Mouse (Mus musculus) small intestine, adult 2 months (tissue): ENCODE data around the gene Mpst. TPM values are rescaled to one million over a fixed set of nuclear protein-coding genes. Genes with fewer than 3 reads are reported as not detected.

Source experiments
- H3K27ac ChIP-seq: fragments of 200-500 bp; 2 replicates; pipeline ENCODE4 v1.5.1; 2012; ENCODE audit warnings: low read depth, low read length, control low read depth, inconsistent platforms; ENCODE audit not compliant: insufficient read depth
- H3K27me3 ChIP-seq: fragments of 200-500 bp; 2 replicates; pipeline ENCODE4 v1.6.1; 2012; ENCODE audit warnings: mild to moderate bottlenecking, moderate library complexity, low read length, inconsistent platforms; ENCODE audit not compliant: control insufficient read depth, insufficient read depth
- H3K36me3 ChIP-seq: fragments of 200-500 bp; 2 replicates; pipeline ENCODE4 v1.6.1; 2012; ENCODE audit warnings: mild to moderate bottlenecking, low read length, control low read depth, inconsistent platforms; ENCODE audit not compliant: control insufficient read depth, insufficient read depth
- H3K4me1 ChIP-seq: fragments of 200-500 bp; 2 replicates; pipeline ENCODE4 v1.6.1; 2012; ENCODE audit warnings: low read length, inconsistent platforms, mixed read lengths; ENCODE audit not compliant: control insufficient read depth, insufficient read depth, insufficient read length
- H3K4me3 ChIP-seq: fragments of 200-500 bp; 2 replicates; pipeline ENCODE4 v1.5.1; 2012; ENCODE audit warnings: low read depth, mild to moderate bottlenecking, control low read depth, inconsistent platforms, low read length, moderate library complexity
- CTCF ChIP-seq: fragments of 200-500 bp; IDR thresholded peaks from 2 replicates; pipeline ENCODE4 v1.5.1; 2012; ENCODE audit warnings: low read depth, mild to moderate bottlenecking, control low read depth, inconsistent platforms, low read length, moderate library complexity, mixed read lengths; ENCODE audit not compliant: insufficient replicate concordance, insufficient read length; ENCODE audit errors: extremely low read depth
- POLR2A ChIP-seq: fragments of 200-500 bp; IDR thresholded peaks from 2 replicates; pipeline ENCODE4 v1.6.1; 2012; ENCODE audit warnings: low read depth, mild to moderate bottlenecking, control low read depth, inconsistent platforms, low read length, moderate library complexity
- WGBS: fragments of 180-500 bp; shearing (Covaris S2); methylation state at CpG from one replicate; pipeline ENCODE4 v1.1.7; 2018; 5-methylcytosine and 5-hydroxymethylcytosine counted together
- polyA plus RNA-seq: library from polyadenylated mRNA; depleted of rRNA; stranded (reverse); fragments of >200 nt; gene quantifications from 2 replicates; pipeline ENCODE4 v1.2.3, GENCODE M21; 2012

Mpst gene
- polyA plus RNA-seq, 1 experiment, result 177 TPM

DNA sequence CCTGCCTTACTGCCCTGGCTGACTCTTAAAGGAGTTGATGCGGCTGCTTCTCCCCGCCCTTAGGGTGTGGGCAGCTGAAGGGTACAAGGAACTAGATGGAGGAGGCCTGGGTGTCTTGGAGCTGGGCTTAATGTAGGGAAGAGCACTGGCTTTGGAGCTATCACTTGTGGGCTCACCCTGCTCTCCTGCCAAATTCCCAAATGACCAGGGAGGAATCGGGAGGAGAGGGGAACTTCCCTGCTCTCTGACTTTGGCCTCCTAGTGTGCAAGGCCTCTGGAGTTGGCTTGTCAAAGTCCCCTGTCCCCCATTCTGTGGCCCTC is 22.9 kb downstream of the Mpst start:
- H3K27me3 ChIP-seq, result peaks cover 12% of the 10 kb centered on the region
- H3K4me1 ChIP-seq, result peaks cover 4% of the 10 kb centered on the region
- peak overlapping the region; percentile 16 for H3K27ac ChIP-seq
- H3K36me3 ChIP-seq, result no peaks in the 10 kb centered on the region
- peak overlapping the region; percentile 66 for H3K4me3 ChIP-seq
- TF ChIP-seq CTCF, result no peak
- no peak for TF ChIP-seq POLR2A
- WGBS, result 26% methylated on average over 3 of the region's 3 CpGs

- H3K27ac ChIP-seq, result no peak overlapping the region
Observed at GRCm38 (mm10) chr15:78429871-78430622, 23.8 kb downstream of the Mpst start.

GRCm38 (mm10) chr15:78430874-78431273 is 24.7 kb downstream of the Mpst start:
- H3K4me3 ChIP-seq, result no peak overlapping the region
- 89% methylated on average over 10 of the region's 10 CpGs for WGBS
- H3K4me1 ChIP-seq, result peaks cover 4% of the 10 kb centered on the region
- TF ChIP-seq POLR2A (no peak), CTCF (no peak)
- peaks cover 16% of the 10 kb centered on the region for H3K27me3 ChIP-seq
- no peak overlapping the region for H3K27ac ChIP-seq
- no peaks in the 10 kb centered on the region for H3K36me3 ChIP-seq

More at GRCm38 (mm10) chr15:78429871-78430622, 23.8 kb downstream of the Mpst start:
- WGBS, result 82% methylated on average over 13 of the region's 13 CpGs
- TF ChIP-seq CTCF (no peak), POLR2A (no peak)
- Histone ChIP-seq H3K27me3 (peaks cover 15% of the 10 kb centered on the region), H3K4me1 (peaks cover 4% of the 10 kb centered on the region), H3K36me3 (no peaks in the 10 kb centered on the region), H3K4me3 (no peak overlapping the region)

DNA sequence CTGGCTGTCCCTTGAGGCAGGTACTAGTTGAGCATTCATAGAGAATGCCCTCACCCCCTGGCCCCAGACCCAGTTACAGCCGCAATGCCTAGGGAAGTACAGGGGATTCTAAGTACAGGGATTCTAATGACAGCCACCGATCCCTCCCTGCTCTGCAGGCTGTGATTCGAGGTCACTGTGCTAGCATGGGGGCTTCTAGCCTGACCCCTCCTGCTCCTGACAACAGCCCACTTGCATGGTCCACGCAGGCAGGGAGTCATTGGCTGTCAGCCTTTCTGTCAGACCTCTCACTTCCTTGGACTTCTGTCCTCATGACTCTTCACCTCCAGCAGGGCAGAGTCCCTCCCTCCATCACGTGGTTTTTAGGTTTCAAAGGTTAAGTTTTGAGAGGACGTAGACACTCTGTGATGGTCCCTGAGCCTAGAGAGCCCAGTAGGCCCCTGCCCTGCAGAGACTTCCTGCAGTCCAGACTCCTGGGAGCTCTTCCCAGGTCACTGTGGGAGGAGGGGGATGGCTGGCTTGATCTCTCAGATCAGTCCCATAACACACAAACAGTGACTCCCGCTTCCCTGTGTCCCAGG is 25.4 kb downstream of the Mpst start:
- H3K27ac ChIP-seq, result no peak overlapping the region
- no peak for TF ChIP-seq POLR2A
- no peak for TF ChIP-seq CTCF

DNA sequence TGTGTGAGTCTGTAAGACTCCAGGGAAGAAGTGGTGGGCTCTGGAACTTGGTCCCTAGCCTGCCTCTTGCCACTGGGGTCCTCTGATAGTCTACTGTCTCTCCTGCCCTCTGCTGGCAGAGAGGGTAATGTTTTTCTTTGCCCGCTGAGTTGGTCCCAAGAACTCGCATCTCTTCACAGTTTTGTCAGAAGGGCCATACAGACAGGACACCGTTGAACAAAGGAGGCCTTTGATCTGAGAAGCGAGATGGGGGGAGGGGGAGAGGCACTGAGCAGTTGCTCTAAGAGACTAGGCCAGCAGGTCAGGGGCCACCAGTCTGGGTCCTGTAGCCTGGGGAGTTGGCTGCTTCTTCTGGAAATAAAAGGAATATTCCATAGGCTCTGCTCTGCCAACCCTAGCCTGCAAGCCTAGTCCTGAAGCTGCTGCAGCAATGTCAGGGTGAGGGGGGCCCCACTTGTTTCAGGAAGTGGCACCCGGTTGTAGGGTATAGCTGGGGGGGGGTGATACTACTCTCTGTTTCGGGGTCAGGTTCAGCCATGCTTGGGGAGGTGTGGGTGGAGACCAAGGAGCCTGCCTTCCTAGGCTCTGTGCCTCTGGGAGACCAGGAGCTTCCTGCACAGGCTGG is 28.8 kb downstream of the Mpst start:
- H3K4me3 ChIP-seq, result no peak overlapping the region
- TF ChIP-seq POLR2A (no peak), CTCF (peak; percentile 54; the same call in 1 of the 2 replicates)
- peaks cover 4% of the 10 kb centered on the region; the same call in 1 of the 2 replicates for H3K27me3 ChIP-seq
- 44% methylated on average over 6 of the region's 6 CpGs for WGBS
- H3K27ac ChIP-seq, result no peak overlapping the region
- H3K4me1 ChIP-seq, result peaks cover 17% of the 10 kb centered on the region
- H3K36me3 ChIP-seq, result no peaks in the 10 kb centered on the region

More for the DNA sequence above, 25.4 kb downstream of the Mpst start:
- Histone ChIP-seq H3K36me3 (no peaks in the 10 kb centered on the region), H3K4me1 (peaks cover 4% of the 10 kb centered on the region), H3K27me3 (peaks cover 16% of the 10 kb centered on the region), H3K4me3 (no peak overlapping the region)
- WGBS, result 49% methylated on average over 7 of the region's 7 CpGs

DNA sequence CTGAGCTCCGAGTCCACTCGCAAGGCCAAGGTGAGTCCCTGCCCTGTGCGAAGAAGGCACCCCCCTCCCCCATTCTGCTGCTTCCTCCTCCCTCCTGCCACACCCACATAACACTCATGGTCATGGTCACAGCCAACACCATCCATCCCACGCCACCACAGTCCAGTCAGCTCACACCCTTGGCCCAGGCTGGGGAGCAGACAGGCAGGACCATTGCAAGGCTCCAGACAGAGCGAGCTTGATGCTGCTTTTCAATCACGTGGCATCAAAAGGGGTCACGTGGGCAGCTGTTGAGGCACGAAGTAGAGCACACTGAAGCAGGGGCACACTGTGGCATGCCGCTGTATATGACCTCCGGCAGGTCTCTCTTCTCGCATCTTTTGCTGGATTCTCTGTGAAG is 29.5 kb downstream of the Mpst start:
- WGBS, result 91% methylated on average over 11 of the region's 11 CpGs

DNA sequence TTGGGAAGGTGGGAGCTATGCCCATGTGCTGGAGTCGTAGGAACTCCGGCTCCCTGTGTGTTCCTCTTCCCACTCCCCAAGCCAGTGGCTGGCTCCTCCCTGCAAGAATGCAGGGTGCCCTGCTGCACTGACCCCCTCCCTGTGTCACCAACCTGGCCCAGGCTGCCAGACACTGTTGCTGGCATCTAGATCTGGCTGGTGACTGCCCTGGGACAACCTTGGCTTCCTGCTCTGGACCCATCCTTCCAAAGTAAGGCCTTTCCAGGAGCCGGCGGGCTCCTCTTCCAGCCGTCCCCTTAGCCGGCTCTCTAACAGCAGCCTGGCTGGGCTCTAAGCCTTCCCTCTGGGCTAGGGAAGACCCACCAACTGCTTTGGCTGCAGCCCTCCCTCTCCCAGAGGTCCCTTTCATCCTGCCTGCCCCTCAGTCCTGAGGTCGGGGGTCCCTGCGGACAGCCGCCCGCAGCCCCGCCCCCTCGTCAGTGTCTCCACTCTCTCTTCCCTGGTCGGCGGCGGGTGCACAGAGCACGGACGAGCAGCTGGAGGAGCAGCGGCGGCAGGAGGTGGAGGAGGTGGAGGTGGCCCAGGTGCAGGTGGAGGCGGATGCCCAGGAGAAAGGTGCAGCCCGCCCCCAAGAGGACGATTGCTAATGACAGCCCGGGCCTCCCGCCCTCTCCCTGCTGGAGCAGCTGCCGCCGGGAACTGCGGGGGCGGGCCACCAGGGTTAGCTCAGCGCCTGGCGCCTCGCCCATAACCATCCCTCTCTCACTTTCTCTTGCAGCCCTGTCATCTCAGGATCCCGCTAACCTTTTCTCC is 30.4 kb downstream of the Mpst start:
- peak overlapping the region; percentile 0; the same call in 1 of the 2 replicates for H3K4me3 ChIP-seq
- H3K27ac ChIP-seq, result no peak overlapping the region
- H3K36me3 ChIP-seq, result no peaks in the 10 kb centered on the region
- peaks cover 14% of the 10 kb centered on the region for H3K4me1 ChIP-seq
- 18% methylated on average over 30 of the region's 32 CpGs for WGBS
- TF ChIP-seq CTCF (no peak), POLR2A (no peak)
- H3K27me3 ChIP-seq, result peaks cover 4% of the 10 kb centered on the region; the same call in 1 of the 2 replicates

More for the DNA sequence above, 29.5 kb downstream of the Mpst start:
- Histone ChIP-seq H3K4me1 (peaks cover 17% of the 10 kb centered on the region), H3K36me3 (no peaks in the 10 kb centered on the region), H3K27me3 (peaks cover 4% of the 10 kb centered on the region; the same call in 1 of the 2 replicates), H3K4me3 (no peak overlapping the region), H3K27ac (no peak overlapping the region)
- TF ChIP-seq POLR2A (no peak), CTCF (no peak)
